Mouse (Mus musculus) lung, embryonic 14.5 days (tissue): ENCODE measurements at regions not wholly inside any gene's neighbourhood (a gene's known extent, or its start where the extent isn't known, plus 50 kb on each side); places are given as distances from the start of the nearest gene placed in this dataset.
A peak's percentile ranks its signal among the peaks of the same experiment; 100 is the strongest.

Experiments
- ATAC-seq: fragments of 200-750 bp; cut with Nextera tagmentation; 2 replicates; pipeline ENCODE4 v1.8.0; 2017; ENCODE audit warnings: mild to moderate bottlenecking, moderate TSS enrichment, moderate library complexity; ENCODE audit not compliant: insufficient read depth
- DNase-seq: peaks from one replicate; pipeline ENCODE4 v3.0.0-alpha.2; 2015
- H3K27ac ChIP-seq: fragments of 300-500 bp; sonication (generic); 2 replicates; pipeline ENCODE4 v1.5.1; 2014; ENCODE audit warnings: low read depth, mild to moderate bottlenecking, moderate library complexity
- H3K27me3 ChIP-seq: fragments of 300-500 bp; sonication (generic); 2 replicates; pipeline ENCODE4 v1.6.1; 2014; ENCODE audit warnings: low read length, control low read depth; ENCODE audit not compliant: insufficient read depth
- H3K36me3 ChIP-seq: fragments of 300-500 bp; sonication (generic); 2 replicates; pipeline ENCODE4 v1.6.1; 2014; ENCODE audit warnings: control low read depth; ENCODE audit not compliant: insufficient read depth
- H3K4me1 ChIP-seq: fragments of 300-500 bp; sonication (generic); 2 replicates; pipeline ENCODE4 v1.6.1; 2014; ENCODE audit warnings: antibody characterized with exemption, control low read depth; ENCODE audit not compliant: insufficient read depth
- H3K4me2 ChIP-seq: fragments of 300-500 bp; sonication (generic); 2 replicates; pipeline ENCODE4 v1.6.1; 2014; ENCODE audit warnings: mild to moderate bottlenecking
- H3K4me3 ChIP-seq: fragments of 300-500 bp; sonication (generic); 2 replicates; pipeline ENCODE4 v1.5.1; 2014; ENCODE audit warnings: low read depth, low read length
- H3K9ac ChIP-seq: fragments of 300-500 bp; sonication (generic); 2 replicates; pipeline ENCODE4 v1.6.1; 2014
- H3K9me3 ChIP-seq: fragments of 300-500 bp; sonication (generic); 2 replicates; pipeline ENCODE4 v1.6.1; 2016; ENCODE audit warnings: low read depth, low read length, control low read depth
- CTCF ChIP-seq: IDR thresholded peaks from 2 replicates; pipeline ENCODE4 v1.5.1; 2016; ENCODE audit warnings: antibody characterized with exemption, low read depth
- WGBS: fragments of 180-500 bp; shearing (Covaris S2); extraction: QIAGEN DNeasy Blood & Tissue Kit; methylation state at CpG from one replicate; pipeline ENCODE4 v1.1.7; 2014; 5-methylcytosine and 5-hydroxymethylcytosine counted together

GRCm38 (mm10) chr9:12692329-12692728 is 553.3 kb downstream of the Jrkl start:
- H3K4me2 ChIP-seq = no peak overlapping the region
- no peak overlapping the region for H3K9ac ChIP-seq
- H3K27me3 ChIP-seq = no peaks in the 10 kb centered on the region
- TF ChIP-seq CTCF = peak; percentile 50; the same call in 1 of the 2 replicates
- H3K9me3 ChIP-seq = no peaks in the 10 kb centered on the region
- no peak overlapping the region for H3K4me3 ChIP-seq
- DNase-seq (peak; percentile 18), ATAC-seq (no peak)
- 47% methylated on average over 4 of the region's 4 CpGs for WGBS
- H3K36me3 ChIP-seq = no peaks in the 10 kb centered on the region
- H3K4me1 ChIP-seq = no peaks in the 10 kb centered on the region
- no peak overlapping the region for H3K27ac ChIP-seq

GRCm38 (mm10) chr9:12690948-12691279 is 554.7 kb downstream of the Jrkl start:
- 27% methylated on average over 1 of the region's 1 CpGs for WGBS
- DNase-seq (no peak), ATAC-seq (no peak)
- Histone ChIP-seq H3K4me3 (no peak overlapping the region), H3K27ac (no peak overlapping the region), H3K9me3 (no peaks in the 10 kb centered on the region), H3K36me3 (no peaks in the 10 kb centered on the region), H3K27me3 (no peaks in the 10 kb centered on the region), H3K9ac (no peak overlapping the region), H3K4me2 (no peak overlapping the region), H3K4me1 (no peaks in the 10 kb centered on the region)
- no peak for TF ChIP-seq CTCF

GRCm38 (mm10) chr9:12690182-12690947 is 555.3 kb downstream of the Jrkl start:
- Histone ChIP-seq H3K9ac (no peak overlapping the region), H3K4me3 (no peak overlapping the region), H3K27ac (no peak overlapping the region), H3K36me3 (no peaks in the 10 kb centered on the region), H3K9me3 (no peaks in the 10 kb centered on the region), H3K4me1 (no peaks in the 10 kb centered on the region), H3K4me2 (no peak overlapping the region), H3K27me3 (no peaks in the 10 kb centered on the region)
- DNase-seq = no peak
- TF ChIP-seq CTCF = no peak
- WGBS = 68% methylated on average over 5 of the region's 5 CpGs
- no peak for ATAC-seq
